Mouse (Mus musculus): ENCODE data around the gene Eml4. TPM values are rescaled to one million over a fixed set of nuclear protein-coding genes. Genes with fewer than 3 reads are reported as not detected.

The Eml4 gene
- polyA plus RNA-seq, 1 experiment from 2014 or later = 4.7 TPM

DNA sequence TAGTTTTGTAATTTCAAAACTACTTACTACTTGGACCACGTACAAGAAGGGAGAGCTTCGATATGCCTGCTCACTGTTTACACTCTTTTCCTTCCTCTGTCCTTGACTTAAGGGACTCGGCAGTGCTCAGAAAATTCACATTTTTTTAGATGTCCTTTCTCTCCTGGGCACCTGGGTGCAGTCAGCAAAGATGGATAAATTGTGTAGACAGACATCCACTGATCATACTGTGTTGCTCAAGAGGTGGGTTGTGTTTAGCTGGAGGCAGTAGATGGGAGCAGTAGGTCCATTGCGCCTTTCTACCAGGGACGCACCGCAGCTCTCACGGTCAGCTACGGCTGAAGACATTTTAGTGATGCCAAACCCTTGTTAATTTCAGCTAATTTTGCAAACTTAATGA lies 101.7 kb downstream of the Eml4 start:
- Histone ChIP-seq H3K27me3 (ENCODE audit: control insufficient read depth, insufficient read depth, low read depth, low read length) (no peaks in the 10 kb centered on the region), H3K27ac (ENCODE audit: low read length) (no peak overlapping the region), H3K4me1 (ENCODE audit: control insufficient read depth, low read depth, low read length) (no peaks in the 10 kb centered on the region), H3K36me3 (ENCODE audit: control insufficient read depth, insufficient read depth) (peaks cover 3% of the 10 kb centered on the region; the same call in 1 of the 2 replicates), H3K9me3 (replicated peaks; ENCODE audit: control insufficient read depth, low read length) (no peaks in the 10 kb centered on the region), H3K9ac (ENCODE audit: low read depth, low read length) (no peak overlapping the region), H3K4me3 (ENCODE audit: low read depth, low read length) (no peak overlapping the region), H3K4me2 (ENCODE audit: low read depth, low read length) (no peak overlapping the region)
- ATAC-seq (ENCODE audit: low read depth) = no peak
- WGBS (ENCODE audit: insufficient replicate concordance) = 83% methylated on average over 8 of the region's 8 CpGs

DNA sequence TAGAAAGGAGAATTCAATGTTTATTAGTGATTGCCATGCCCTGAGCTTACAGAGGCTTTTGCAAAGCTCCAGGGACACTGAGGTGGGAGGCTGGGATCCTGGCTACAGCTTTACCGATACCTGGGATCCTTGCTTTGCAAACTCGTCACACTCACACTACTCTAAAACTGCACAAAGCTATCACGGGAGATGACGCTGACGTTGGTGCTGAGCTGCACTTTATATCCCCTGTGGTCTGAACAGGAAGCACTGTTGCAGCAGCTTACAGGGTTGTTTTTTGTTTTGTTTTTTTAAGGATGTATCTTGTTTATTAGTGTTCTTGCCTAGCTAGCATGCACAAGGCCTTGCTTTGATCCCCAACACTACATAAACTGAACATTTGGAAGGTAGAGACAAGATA lies 102.9 kb downstream of the Eml4 start:
- Histone ChIP-seq H3K27ac (ENCODE audit: low read length) (no peak overlapping the region), H3K9ac (ENCODE audit: low read depth, low read length) (no peak overlapping the region), H3K4me3 (ENCODE audit: low read depth, low read length) (no peak overlapping the region), H3K4me1 (ENCODE audit: control insufficient read depth, low read depth, low read length) (no peaks in the 10 kb centered on the region), H3K27me3 (ENCODE audit: control insufficient read depth, insufficient read depth, low read depth, low read length) (no peaks in the 10 kb centered on the region), H3K36me3 (ENCODE audit: control insufficient read depth, insufficient read depth) (peaks cover 3% of the 10 kb centered on the region; the same call in 1 of the 2 replicates), H3K9me3 (replicated peaks; ENCODE audit: control insufficient read depth, low read length) (no peaks in the 10 kb centered on the region), H3K4me2 (ENCODE audit: low read depth, low read length) (no peak overlapping the region)
- 63% methylated on average over 5 of the region's 5 CpGs for WGBS (ENCODE audit: insufficient replicate concordance)
- no peak for ATAC-seq (ENCODE audit: low read depth)

- Histone ChIP-seq H3K4me3 (ENCODE audit: low read depth, low read length) (no peak overlapping the region), H3K27ac (ENCODE audit: low read length) (no peak overlapping the region), H3K9me3 (replicated peaks; ENCODE audit: control insufficient read depth, low read length) (no peaks in the 10 kb centered on the region), H3K9ac (ENCODE audit: low read depth, low read length) (no peak overlapping the region), H3K4me2 (ENCODE audit: low read depth, low read length) (no peak overlapping the region), H3K4me1 (ENCODE audit: control insufficient read depth, low read depth, low read length) (no peaks in the 10 kb centered on the region), H3K36me3 (ENCODE audit: control insufficient read depth, insufficient read depth) (peaks cover 3% of the 10 kb centered on the region; the same call in 1 of the 2 replicates), H3K27me3 (ENCODE audit: control insufficient read depth, insufficient read depth, low read depth, low read length) (no peaks in the 10 kb centered on the region)
- no peak for ATAC-seq (ENCODE audit: low read depth)
- 71% methylated on average over 1 of the region's 1 CpGs for WGBS (ENCODE audit: insufficient replicate concordance)
These were observed 106.5 kb downstream of the Eml4 start for GRCm38 (mm10) chr17:83457271-83457670.

DNA sequence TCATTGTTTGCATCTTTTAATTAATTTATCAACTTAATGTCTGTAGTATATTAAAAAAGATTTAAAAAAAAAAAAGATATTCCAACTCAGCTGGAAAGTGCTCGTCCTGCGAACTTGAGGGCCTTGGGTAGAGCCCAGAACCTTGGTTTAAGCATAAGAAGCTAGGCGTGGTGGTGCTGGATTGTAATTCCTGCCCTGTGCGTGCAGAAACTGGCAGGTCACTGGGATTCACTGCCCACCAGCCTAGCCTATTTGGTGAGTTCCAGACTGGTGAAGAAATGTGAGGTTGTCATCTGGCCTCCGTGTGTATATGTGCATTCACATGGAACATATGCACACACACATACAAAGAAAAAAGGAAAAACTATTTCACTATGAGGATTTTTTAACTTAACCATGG lies 115.2 kb downstream of the Eml4 start:
- Histone ChIP-seq H3K27ac (ENCODE audit: low read length) (no peak overlapping the region), H3K9me3 (replicated peaks; ENCODE audit: control insufficient read depth, low read length) (no peaks in the 10 kb centered on the region), H3K4me1 (ENCODE audit: control insufficient read depth, low read depth, low read length) (no peaks in the 10 kb centered on the region), H3K36me3 (ENCODE audit: control insufficient read depth, insufficient read depth) (peaks cover 2% of the 10 kb centered on the region), H3K4me2 (ENCODE audit: low read depth, low read length) (no peak overlapping the region), H3K9ac (ENCODE audit: low read depth, low read length) (no peak overlapping the region), H3K4me3 (ENCODE audit: low read depth, low read length) (no peak overlapping the region), H3K27me3 (ENCODE audit: control insufficient read depth, insufficient read depth, low read depth, low read length) (no peaks in the 10 kb centered on the region)
- no peak for ATAC-seq (ENCODE audit: low read depth)
- WGBS (ENCODE audit: insufficient replicate concordance) = 69% methylated on average over 5 of the region's 5 CpGs

GRCm38 (mm10) chr17:83466697-83467251 lies 116.0 kb downstream of the Eml4 start:
- WGBS (ENCODE audit: insufficient replicate concordance) = 80% methylated on average over 6 of the region's 6 CpGs
- H3K27ac ChIP-seq (ENCODE audit: low read length) = no peak overlapping the region
- no peak overlapping the region for H3K4me2 ChIP-seq (ENCODE audit: low read depth, low read length)
- no peaks in the 10 kb centered on the region for H3K27me3 ChIP-seq (ENCODE audit: control insufficient read depth, insufficient read depth, low read depth, low read length)
- no peak for ATAC-seq (ENCODE audit: low read depth)
- H3K36me3 ChIP-seq (ENCODE audit: control insufficient read depth, insufficient read depth) = peaks cover 2% of the 10 kb centered on the region
- no peaks in the 10 kb centered on the region for H3K4me1 ChIP-seq (ENCODE audit: control insufficient read depth, low read depth, low read length)
- no peaks in the 10 kb centered on the region for H3K9me3 ChIP-seq (replicated peaks; ENCODE audit: control insufficient read depth, low read length)
- H3K9ac ChIP-seq (ENCODE audit: low read depth, low read length) = no peak overlapping the region
- H3K4me3 ChIP-seq (ENCODE audit: low read depth, low read length) = no peak overlapping the region

GRCm38 (mm10) chr17:83469586-83469985 lies 118.9 kb downstream of the Eml4 start:
- WGBS (ENCODE audit: insufficient replicate concordance) = 71% methylated on average over 2 of the region's 2 CpGs
- Histone ChIP-seq H3K36me3 (ENCODE audit: control insufficient read depth, insufficient read depth) (peaks cover 11% of the 10 kb centered on the region), H3K27me3 (ENCODE audit: control insufficient read depth, insufficient read depth, low read depth, low read length) (no peaks in the 10 kb centered on the region)

DNA sequence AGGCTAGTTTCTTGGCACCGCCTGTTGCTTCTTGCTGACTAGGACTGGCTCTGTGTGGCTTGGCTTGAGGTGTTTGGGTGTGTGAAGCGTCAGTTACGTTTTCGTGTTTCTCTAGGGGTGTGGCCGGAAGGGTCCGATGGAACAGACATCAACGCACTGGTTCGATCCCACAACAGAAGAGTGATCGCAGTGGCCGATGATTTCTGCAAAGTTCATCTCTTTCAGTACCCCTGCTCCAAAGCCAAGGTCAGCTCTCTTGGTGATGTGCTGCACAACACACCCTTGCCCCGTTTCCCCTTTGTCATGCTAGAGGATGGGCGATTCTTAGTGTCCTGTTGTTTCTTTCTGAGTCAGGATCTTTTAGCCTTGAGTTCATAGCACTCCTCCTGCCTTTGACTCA lies 126.4 kb downstream of the Eml4 start:
- 84% methylated on average over 12 of the region's 12 CpGs for WGBS (ENCODE audit: insufficient replicate concordance)
- H3K4me3 ChIP-seq (ENCODE audit: low read depth, low read length) = no peak overlapping the region
- no peak for ATAC-seq (ENCODE audit: low read depth)

More at GRCm38 (mm10) chr17:83469586-83469985, 118.9 kb downstream of the Eml4 start:
- H3K4me1 ChIP-seq (ENCODE audit: control insufficient read depth, low read depth, low read length) = no peaks in the 10 kb centered on the region
- H3K4me2 ChIP-seq (ENCODE audit: low read depth, low read length) = no peak overlapping the region
- ATAC-seq (ENCODE audit: low read depth) = no peak
- no peak overlapping the region for H3K9ac ChIP-seq (ENCODE audit: low read depth, low read length)
- H3K9me3 ChIP-seq (replicated peaks; ENCODE audit: control insufficient read depth, low read length) = no peaks in the 10 kb centered on the region
- H3K27ac ChIP-seq (ENCODE audit: low read length) = no peak overlapping the region
- no peak overlapping the region for H3K4me3 ChIP-seq (ENCODE audit: low read depth, low read length)

DNA sequence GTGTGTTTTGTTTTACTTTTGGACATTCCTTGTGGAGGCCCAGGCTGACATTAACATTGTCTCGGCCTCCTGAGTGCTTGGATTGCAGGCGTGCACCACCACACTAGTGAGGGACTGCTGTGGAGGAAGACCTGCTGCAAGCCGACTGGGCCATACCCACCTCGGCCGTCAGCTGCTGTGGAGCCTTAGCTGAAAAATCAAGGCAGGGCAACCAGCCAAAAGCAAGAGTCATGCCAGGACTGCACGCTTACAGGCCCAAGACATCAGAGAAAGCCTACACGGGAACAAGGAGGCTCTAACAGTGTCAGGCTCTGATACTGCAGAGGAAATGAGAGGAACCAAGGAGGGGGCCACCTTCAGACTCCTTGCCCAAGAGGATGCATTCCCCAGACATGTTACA lies 130.8 kb downstream of the Eml4 start:
- no peak overlapping the region for H3K4me3 ChIP-seq (ENCODE audit: low read depth, low read length)
- no peaks in the 10 kb centered on the region; the same call in 1 of the 2 replicates for H3K36me3 ChIP-seq (ENCODE audit: control insufficient read depth, insufficient read depth)
- H3K4me2 ChIP-seq (ENCODE audit: low read depth, low read length) = no peak overlapping the region
- no peaks in the 10 kb centered on the region for H3K27me3 ChIP-seq (ENCODE audit: control insufficient read depth, insufficient read depth, low read depth, low read length)
- no peak for ATAC-seq (ENCODE audit: low read depth)
- no peaks in the 10 kb centered on the region for H3K9me3 ChIP-seq (replicated peaks; ENCODE audit: control insufficient read depth, low read length)
- no peak overlapping the region for H3K27ac ChIP-seq (ENCODE audit: low read length)
- H3K9ac ChIP-seq (ENCODE audit: low read depth, low read length) = no peak overlapping the region
- no peaks in the 10 kb centered on the region for H3K4me1 ChIP-seq (ENCODE audit: control insufficient read depth, low read depth, low read length)
- 75% methylated on average over 7 of the region's 7 CpGs for WGBS (ENCODE audit: insufficient replicate concordance)

More for the DNA sequence above, 126.4 kb downstream of the Eml4 start:
- Histone ChIP-seq H3K4me1 (ENCODE audit: control insufficient read depth, low read depth, low read length) (no peaks in the 10 kb centered on the region), H3K36me3 (ENCODE audit: control insufficient read depth, insufficient read depth) (peaks cover 11% of the 10 kb centered on the region), H3K9me3 (replicated peaks; ENCODE audit: control insufficient read depth, low read length) (no peaks in the 10 kb centered on the region), H3K9ac (ENCODE audit: low read depth, low read length) (no peak overlapping the region), H3K27ac (ENCODE audit: low read length) (no peak overlapping the region), H3K27me3 (ENCODE audit: control insufficient read depth, insufficient read depth, low read depth, low read length) (no peaks in the 10 kb centered on the region), H3K4me2 (ENCODE audit: low read depth, low read length) (no peak overlapping the region)

GRCm38 (mm10) chr17:83482817-83483536 lies 132.2 kb downstream of the Eml4 start:
- Histone ChIP-seq H3K4me3 (ENCODE audit: low read depth, low read length) (no peak overlapping the region), H3K36me3 (ENCODE audit: control insufficient read depth, insufficient read depth) (no peaks in the 10 kb centered on the region; the same call in 1 of the 2 replicates), H3K4me2 (ENCODE audit: low read depth, low read length) (no peak overlapping the region), H3K27ac (ENCODE audit: low read length) (no peak overlapping the region), H3K9me3 (replicated peaks; ENCODE audit: control insufficient read depth, low read length) (no peaks in the 10 kb centered on the region), H3K9ac (ENCODE audit: low read depth, low read length) (no peak overlapping the region), H3K27me3 (ENCODE audit: control insufficient read depth, insufficient read depth, low read depth, low read length) (no peaks in the 10 kb centered on the region), H3K4me1 (ENCODE audit: control insufficient read depth, low read depth, low read length) (no peaks in the 10 kb centered on the region)
- 0 out of 2 replicates have a peak, but pooled peaks have one; percentile 32 for ATAC-seq (ENCODE audit: low read depth)
- WGBS (ENCODE audit: insufficient replicate concordance) = 60% methylated on average over 7 of the region's 7 CpGs
